Mouse (Mus musculus) CH12.LX (cell line): ENCODE data around the gene Rgs9bp.

Experiments
- CHD1 ChIP-seq: IDR thresholded peaks from 2 replicates; pipeline ENCODE4 v1.6.1; 2012; ENCODE audit warnings: low read depth, low read length, improper control_type of control experiment, inconsistent platforms
- CTCF ChIP-seq, 2 experiments: IDR thresholded peaks in 1 of 2; conservative IDR thresholded peaks in 1 of 2; 2 replicates each; pipeline ENCODE4 v1.5.1; 2011 to 2012; ENCODE audit warnings: low read depth in 2 of 2, low read length in 2 of 2, improper control_type of control experiment in 1 of 2, inconsistent platforms in 1 of 2, mild to moderate bottlenecking in 1 of 2, moderate library complexity in 1 of 2
- HCFC1 ChIP-seq: IDR thresholded peaks from 2 replicates; pipeline ENCODE4 v1.6.1; 2012; ENCODE audit warnings: low read depth, mild to moderate bottlenecking, inconsistent platforms, low read length, improper control_type of control experiment
- POLR2A ChIP-seq: IDR thresholded peaks from 2 replicates; pipeline ENCODE4 v1.6.1; 2011; ENCODE audit warnings: low read depth, mild to moderate bottlenecking, improper control_type of control experiment, low read length
- ZNF384 ChIP-seq: IDR thresholded peaks from 2 replicates; pipeline ENCODE4 v1.6.1; 2012; ENCODE audit warnings: low read depth, low read length, improper control_type of control experiment, inconsistent platforms

DNA sequence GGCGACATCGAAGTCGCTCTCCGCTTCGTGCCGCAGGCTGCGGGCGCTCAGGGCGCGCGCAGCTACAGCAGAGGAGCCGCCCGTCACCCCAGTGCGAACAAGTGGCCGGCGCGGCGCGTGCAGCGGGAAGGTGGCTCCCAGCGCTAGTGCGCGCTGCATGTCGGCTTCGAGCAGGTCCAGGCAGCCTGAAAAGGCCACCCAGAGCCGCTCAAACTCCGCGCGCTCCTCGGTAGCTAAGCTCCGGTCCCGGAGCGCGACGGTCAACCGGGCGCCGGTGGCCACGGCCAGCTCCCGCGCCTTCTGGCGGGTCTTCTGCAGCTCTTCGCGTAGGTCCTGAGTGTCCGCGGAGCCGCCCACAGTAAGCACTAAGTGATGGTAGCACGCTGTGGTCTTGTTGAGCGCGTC, 594 bp downstream of the Rgs9bp start:
- no peak for TF ChIP-seq CTCF (conservative IDR thresholded peaks at IDR 0.05 in 1 of 2, IDR thresholded peaks at IDR 0.05 in 1 of 2; ENCODE audit: low read depth in 2 of 2, low read length in 2 of 2)
- no peak for TF ChIP-seq CHD1
- TF ChIP-seq ZNF384: no peak
- TF ChIP-seq POLR2A: no peak
- no peak for TF ChIP-seq HCFC1
